Mouse (Mus musculus): ENCODE measurements around the gene Crtam.

Gene Crtam

DNA sequence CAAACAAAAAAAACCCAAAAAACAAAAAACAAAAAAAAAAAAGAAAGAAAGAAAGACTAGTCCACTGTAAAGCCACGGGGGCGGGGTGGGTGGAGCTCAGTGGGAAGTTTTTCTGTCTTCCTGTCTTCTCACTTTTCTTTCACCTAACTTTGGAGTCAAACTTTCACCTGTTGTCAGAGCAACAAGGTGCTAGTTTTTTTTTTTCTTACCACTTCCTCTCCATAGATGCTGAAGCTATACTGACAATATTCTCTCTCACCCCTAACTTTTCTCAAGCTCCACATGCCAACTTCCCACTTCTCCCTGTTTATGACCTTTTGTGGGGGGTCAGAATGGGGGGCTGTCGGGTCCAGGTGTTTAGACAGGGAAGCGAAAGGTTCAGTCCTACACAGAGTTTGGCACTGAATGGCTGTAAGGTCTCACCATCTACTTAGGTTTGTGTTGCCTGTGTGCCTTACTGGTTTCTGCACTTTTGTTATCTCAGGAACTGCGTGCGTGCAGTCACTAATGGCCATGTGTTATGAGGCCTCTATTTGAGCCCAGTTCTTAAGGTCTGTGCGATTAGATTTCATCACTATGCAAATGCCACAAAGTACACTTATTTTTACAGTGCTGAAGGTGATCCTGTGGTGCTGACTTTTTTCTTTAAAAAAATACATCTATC lies 7.2 kb downstream of the Crtam start:
- DNase-seq: no peak

DNA sequence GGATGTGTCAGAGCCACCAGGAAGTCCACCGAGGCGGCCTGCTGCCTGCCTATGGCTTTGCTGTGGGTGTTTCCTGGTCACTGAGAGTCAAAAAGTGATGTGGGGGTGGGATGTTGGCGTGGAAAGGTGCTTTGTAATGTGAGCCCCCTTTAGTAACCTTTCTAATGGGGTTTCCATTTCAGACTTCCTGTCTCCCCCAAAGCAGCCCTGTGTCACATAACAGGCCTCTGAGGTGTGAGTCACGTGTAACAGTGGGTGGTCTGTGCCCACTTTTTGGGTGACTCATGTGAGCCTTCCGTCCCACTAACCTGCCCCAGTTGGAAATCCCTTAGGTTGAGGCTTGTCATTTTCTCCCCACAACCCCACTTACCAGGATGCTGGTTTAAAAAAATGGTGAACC lies 10.4 kb downstream of the Crtam start:
- no peak for DNase-seq

DNA sequence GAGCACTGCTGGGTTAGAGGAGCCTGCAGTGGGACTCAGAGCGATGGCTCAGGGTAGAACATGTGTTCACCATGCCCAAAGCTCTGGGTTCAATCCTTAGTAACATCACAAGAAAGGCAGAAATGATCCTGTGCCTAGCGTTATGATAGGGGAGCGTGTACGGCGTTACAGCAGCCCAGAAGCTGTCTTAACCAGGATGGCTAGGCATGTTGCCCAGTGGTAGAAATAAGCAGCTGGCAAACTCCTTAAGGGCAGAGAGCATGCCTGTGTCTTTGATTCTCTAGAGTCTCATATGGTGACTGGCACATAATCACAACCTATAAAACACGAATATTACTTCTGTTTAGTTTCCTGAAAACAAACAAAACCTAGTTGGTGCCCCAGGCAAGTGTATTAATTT lies 12.9 kb downstream of the Crtam start:
- no peak for DNase-seq

DNA sequence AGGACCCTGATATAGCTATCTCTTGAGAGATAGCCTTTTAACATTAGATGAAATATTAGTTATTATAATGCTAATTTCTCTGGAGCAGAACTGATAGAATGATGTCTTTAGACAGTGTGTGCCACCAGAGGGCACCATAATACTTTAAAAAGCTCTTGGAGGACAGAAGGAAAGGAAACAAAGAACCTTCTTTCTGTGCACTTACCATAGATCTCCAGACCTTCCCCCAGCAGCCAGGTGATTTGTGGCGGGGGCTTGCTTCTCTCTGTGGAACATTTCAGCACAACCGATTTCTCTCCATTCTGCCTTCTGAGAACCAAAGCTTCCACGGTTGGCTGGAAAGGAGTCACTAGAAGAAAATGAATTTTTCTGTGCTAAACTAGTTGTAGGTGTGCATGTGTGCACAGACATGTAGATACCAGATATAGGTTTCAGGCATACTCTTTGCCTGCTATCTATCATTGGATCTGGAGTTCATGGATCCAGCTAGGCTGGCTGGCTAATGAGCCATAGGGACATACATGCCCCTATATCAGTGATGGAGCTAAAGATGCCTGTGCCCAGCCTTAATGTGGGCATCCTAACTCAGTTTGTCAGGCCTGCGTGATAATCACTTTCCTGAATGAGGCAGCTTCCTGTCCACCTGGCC lies 14.4 kb downstream of the Crtam start:
- DNase-seq: no peak

DNA sequence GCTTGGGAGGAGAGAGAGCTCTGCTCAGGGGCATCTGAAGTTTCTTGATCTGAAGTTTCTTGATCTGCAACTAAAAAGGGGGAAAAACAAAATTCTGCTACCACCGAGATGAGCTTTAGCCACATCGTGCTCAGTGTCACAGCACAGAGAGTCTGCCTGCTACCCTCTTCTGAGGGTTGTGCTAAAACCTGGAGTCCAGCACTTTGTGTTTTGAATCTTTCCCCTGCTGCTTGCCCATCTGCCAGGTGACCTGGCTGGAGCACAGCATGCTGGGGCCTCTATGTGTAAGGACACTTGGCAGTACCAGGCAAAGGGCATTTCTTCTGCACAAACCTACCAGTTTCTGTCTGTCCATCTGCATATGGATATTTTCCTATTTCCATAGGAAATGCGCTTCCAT lies 20.1 kb downstream of the Crtam start:
- DNase-seq: no peak

DNA sequence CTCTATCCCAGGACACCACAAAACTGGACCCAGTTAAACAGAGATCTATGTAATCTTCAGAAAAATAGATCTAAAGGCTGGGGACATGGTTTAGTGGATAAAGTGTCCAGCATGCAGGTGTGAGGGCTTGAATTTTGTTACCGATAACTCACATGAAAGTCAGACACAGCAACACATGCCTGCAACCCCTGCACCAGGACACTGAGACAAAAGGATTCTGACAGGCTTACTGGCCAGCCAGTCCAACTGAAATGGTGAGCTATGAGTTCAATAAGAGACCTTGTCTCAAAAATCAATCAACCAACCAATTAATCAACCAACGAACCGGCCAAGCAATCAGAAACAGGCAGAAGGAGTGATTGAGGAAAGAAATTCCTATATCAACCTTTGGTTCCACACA lies 20.7 kb downstream of the Crtam start:
- no peak for DNase-seq

DNA sequence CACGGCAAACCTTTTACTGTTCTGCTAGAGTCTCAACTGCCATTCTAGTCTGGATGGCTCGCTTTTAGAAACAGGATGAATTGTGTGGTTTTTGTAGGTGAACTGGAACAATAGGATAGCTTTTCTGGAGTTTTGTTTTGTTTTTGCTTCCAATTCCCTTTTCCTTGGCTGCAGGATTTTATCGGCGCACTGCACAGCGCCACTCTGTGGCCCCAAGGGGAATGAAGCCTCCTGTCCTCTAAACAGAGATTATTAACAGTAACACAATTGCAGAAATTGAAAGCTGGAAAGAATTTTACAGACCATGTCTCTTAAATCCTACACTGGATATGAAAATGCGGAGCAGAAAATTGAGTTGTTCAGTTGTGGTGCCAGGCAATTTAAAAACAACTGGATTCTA lies 21.9 kb downstream of the Crtam start:
- DNase-seq: no peak

DNA sequence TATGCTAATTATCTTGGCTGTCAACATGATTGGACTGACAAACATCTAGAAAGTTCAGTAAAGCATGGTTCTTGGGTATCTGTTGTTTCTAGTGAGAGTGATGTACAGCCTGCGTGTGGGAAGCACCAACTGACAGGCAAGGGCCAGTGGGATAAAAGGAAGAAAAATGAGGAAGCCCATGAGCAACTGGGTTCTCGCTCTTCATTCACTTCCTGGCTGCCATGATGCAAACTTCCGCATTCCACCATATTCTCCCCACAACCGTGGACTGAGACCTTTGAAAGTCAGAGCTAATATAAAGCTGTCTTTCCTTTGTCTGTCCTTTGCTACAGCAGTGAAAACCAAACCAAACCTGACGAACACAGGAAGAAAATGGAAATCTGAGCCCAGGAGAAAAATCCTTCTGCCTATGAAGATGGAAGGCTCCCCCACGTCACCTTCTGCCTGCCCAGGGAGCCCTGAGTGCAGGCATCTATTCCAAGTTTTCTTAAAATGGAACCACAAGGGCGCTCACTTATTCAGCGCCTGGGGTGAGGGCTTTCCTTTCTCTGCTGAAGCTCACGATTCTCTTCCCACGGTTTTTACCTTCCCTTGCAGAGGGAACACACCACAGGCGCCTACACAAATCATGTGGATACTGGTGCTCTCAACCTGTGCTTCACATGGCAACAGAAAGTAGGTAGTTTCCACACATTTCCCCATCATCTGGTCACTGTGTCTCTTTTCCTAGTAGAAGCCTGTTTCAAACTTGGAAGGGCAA lies 30.2 kb downstream of the Crtam start:
- no peak for DNase-seq

DNA sequence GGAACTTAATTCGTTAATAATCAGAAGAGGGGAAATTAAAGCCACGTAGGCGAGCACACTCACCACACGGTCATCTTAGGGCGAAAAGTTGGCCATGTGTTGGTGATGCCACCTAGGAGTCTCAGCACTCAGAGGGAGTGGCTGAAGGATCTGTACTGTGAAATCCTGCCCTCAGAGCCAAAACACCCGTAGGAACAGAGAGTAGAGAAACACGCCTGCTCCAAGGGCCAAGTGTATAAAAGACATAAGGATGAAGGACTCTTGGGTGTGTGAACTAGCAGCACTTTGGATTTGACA lies 40.1 kb downstream of the Crtam start:
- no peak for DNase-seq

DNA sequence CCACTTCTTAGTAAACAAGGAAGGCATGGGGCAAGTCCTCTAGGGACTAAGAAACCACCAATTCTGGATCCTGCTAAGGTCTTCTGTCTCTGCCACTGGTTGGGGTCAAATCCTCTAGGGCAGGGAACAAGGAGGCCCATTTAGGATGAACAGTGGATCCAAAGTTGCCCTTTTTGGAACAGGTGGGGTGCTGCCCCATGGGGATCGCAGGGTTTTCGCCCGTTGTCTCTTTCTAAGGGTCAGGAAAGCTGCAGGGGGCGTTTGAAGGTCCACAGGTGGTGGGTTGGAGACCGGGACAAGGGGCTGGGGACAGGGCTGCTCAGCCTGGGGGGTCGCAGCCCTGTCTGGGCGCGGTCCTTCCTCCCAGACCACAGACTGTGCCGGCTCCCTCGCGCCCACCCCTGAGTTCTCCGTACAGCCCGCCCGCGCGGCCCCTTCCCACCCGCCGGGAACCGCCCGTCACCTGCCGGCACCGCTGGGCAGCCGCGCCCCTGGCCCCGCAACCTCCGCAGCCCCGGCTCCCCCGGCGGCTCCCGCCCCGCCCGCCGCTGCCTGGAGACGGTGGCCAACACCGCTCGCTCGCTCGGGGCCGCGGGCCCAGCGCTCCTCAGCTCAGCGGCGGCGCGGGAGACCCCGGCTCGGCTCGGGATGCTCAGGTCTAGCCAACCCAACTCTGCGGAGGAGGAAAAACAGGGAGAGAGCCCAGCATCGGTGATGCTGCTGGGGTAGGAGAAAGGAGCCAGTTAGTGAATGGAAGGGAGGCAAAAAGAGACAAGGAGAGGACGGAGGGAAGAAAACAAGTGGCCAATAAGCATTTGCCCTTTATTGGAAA lies 40.6 kb downstream of the Crtam start, which contains the start of gene Jhy:
Jhy (minus strand) TSS at position 533 of the 832 bp plus-strand sequence.
- DNase-seq: no peak

DNA sequence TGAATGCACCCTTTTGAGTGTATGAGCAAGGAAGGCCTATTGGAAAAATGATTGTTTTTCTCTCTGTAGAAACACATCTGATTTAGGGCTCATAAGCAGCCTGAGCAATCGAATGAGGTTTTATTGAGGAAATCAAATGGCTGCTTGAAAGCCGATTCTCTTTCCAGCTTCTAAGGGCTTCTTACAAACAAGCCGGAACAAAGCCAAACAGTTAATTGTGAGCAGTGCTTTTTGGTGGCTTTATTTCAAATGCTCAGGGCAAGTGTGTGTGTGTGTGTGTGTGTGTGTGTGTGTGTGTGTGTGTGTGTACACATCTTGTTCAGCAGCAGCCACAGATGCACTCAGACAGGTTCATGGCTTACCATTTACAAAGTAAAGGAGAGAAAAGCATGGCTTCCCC lies 43.0 kb downstream of the Crtam start:
- DNase-seq: no peak

DNA sequence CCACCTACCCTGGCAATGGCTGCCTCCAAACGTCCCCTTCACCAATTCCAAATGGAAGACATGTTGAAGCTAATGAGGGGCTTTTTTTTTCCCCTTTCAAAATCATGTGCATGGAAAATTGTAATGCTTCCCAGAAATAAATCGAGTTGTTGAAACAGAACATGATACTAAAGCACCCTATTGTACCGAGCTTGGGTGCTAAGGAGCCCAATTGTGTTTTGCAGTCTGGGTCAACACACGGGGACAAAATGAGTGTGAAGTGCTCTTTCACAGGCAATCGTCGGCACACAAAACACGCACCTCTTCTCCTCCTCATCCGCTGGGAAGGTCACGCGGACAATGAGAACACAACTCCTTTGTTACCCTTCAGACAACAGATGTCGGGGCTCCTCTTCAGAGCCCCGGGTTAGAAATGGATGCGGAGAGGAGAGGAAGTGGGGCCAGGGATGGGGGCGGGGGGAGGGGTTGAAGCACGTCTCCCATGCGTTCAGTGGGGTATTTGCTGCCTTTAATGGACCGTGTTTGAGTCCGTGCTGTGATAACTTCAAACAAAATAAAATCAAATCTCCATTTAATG lies 55.3 kb downstream of the Crtam start:
- no peak for DNase-seq

DNA sequence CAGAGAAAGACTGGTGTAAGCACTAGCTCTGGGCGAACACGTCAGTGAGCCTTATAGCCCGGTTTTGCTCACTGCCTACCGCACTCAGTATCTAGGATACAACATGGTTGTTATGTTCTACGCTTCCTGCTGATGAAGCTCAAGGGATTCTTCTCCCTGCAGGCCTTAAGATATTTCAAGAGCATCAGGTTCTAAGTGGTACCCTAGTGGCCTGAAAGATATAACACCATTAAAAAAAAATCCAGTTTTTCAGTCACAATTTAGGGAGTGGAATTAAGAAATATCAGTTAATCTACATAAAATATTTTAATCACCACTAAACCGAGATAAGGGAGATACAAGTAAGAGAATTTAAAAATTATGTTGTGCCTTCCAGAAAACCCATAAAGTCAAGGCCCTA lies 56.0 kb downstream of the Crtam start:
- no peak for DNase-seq

DNA sequence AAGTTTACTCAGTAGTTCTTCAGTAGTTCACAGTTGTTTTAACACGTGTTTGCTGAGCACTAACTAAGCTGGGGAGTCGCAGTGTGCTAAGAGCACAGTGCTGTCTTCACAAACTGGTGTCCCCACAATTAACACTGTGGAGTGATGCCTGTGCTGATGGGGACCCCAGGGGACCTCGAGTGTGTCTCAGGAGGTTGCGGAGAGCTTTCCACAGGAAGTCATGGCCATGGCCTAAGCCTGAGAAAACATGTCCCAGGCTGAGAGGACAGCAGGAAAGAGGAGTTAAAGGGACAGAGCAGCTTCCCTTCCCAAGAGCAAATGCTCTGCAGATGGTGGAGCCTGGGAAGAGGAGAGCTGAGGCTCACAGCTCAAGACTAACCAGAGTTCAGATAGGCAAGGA lies 57.3 kb downstream of the Crtam start:
- DNase-seq: no peak

DNA sequence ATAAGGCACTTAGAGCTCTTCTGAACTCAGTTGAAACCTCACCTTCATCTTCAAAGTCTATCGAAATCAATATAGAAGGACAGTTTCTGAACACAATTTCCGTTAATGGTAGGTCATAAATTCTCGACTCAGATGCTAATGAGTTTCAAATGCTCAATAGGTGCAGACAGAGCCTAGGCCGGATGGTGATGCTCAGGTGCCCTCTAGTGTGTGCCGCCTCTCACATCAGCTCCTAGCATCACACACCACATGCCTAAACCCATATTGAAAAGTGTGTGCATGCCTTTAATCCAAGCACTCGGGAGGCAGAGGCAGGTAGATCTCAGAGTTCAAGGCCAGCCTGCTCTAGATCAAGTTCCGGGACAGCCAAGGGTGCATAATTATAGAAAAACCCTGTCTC lies 67.0 kb downstream of the Crtam start:
- no peak for DNase-seq

DNA sequence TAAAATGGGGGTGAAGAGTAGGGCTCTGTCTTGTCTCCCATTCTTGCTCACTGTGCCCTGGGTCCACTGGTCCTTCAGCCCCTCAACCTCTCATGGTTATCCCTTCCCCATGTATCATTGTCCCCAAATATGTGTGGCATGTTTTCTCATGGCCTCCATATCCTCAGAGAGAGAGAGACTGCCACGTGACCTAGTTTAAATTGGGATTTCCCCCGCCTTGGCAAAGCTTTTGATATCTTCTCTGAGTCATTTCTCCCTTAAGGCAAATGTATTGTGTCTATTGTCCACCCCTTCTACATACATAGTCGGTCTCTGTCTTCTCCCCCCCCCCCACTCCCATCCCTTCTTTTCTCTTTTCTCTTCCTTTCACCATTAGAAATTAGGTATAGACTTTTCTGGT lies 71.1 kb downstream of the Crtam start:
- DNase-seq: no peak

DNA sequence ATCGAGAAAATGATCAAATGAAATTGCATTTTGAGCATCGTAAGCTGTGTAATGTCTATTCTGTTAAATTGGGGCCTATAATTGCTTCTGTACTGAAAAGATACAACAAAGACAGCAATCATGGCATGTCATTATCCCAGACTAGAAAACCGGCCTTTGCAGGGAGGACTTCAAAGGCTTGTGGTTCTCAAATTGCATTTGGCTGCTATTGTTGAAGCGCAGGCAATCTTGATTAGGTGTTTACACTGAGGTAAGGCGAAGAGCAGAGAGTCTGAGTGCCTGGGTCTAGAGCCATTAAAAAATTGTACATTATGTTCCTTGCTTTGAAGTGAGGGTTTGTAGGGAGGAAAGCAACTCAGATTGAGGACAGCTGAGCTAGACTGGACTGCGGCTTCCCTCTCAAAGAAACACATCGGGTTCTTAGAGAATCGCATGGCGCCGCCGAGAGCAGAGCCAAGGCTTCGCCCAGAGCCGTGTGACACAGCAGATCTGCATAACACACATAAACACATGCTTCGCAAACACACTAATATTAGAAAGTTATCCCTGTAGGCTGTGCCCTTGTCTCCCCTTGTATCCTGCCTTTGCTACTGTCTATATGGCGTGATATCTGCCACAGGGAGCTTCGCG lies 77.0 kb downstream of the Crtam start:
- no peak for DNase-seq
